ENCODE assay signal across 8 mouse cellular contexts in the genomic region with DNA sequence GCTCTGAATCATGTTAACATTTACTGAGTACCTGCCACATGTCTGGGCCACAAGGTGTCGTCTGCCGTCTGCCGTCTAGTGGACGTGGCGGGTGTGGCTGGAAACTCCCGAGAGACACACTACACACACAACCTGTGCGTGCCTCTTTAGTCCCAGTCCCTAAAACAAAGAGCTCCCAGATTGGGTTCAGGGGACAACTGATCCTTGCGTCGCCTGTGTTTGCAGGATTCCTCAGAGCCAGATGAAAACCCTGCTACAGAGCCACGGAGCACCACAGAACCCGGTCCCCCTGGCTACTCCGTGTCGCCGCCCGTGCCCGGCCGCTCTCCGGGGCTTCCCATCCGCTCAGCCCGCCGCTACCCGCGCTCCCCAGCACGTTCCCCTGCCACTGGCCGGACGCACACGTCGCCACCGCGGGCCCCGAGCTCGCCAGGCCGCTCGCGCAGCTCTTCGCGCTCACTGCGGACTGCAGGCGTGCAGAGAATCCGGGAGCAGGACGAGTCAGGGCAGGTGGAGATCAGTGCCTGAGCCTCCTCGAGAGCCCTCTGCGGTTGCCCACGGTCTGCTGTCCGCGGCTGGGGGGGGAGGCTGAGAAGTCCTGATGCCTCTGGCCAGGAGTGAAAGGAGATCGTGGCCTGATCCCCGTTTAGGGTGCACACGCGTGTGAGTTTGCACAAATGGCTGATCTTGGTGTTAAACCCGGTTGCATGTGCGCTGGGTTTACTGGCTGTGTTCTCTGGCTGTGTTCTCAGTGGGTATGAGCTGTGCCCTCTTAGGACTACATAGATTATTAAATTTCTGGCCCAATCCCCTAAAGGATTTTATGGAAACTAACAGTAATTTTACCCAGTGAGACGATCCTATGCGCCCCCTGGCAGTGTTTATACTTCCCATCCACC. TPM values are rescaled to one million over a fixed set of nuclear protein-coding genes. Genes with fewer than 3 reads are reported as not detected.
DNase-seq lines count a peak whose midpoint lies in the region; ATAC-seq lines count a peak whose summit lies in the region.

No protein-coding gene starts in this region.

- peak; percentile 17 to 24 for DNase-seq in cerebellum, postnatal 14 days
- no peak for DNase-seq in cerebellum, adult 11 months
- DNase-seq in adrenal gland, adult (ENCODE audit: inconsistent age in 2 of 2, low spot score in 1 of 2): peak; percentile 55 to 79
- DNase-seq in forebrain, embryonic 14.5 days (ENCODE audit: low spot score): peak; percentile 60
- no peak for DNase-seq in layer of hippocampus, adult 9-10 months (ENCODE audit: low spot score)

- no peaks in the 10 kb centered on the region for H3K9me3 ChIP-seq in forebrain, embryonic 14.5 days (replicated peaks; ENCODE audit: control insufficient read depth, low read length)
- no peaks in the 10 kb centered on the region for H3K9me3 ChIP-seq in hindbrain, embryonic 15.5 days
- H3K9me3 ChIP-seq in liver, embryonic 16.5 days (replicated peaks; ENCODE audit: control insufficient read depth, low read length): no peaks in the 10 kb centered on the region
- H3K9me3 ChIP-seq in neural tube, embryonic 14.5 days (ENCODE audit: control insufficient read depth, low read length): no peaks in the 10 kb centered on the region

- no peaks in the 10 kb centered on the region for H3K27me3 ChIP-seq in forebrain, embryonic 14.5 days (replicated peaks; ENCODE audit: control insufficient read depth, insufficient read depth, low read length)
- 0 out of 2 replicates have a peak, but pooled peaks cover 4% of the 10 kb centered on the region for H3K27me3 ChIP-seq in hindbrain, embryonic 15.5 days
- peaks cover 15% of the 10 kb centered on the region for H3K27me3 ChIP-seq in liver, embryonic 16.5 days (ENCODE audit: control insufficient read depth, insufficient read depth, low read depth, low read length)
- no peaks in the 10 kb centered on the region for H3K27me3 ChIP-seq in neural tube, embryonic 14.5 days (ENCODE audit: control insufficient read depth, insufficient read depth, low read length)

- peak overlapping the region; percentile 82 for H3K9ac ChIP-seq in forebrain, embryonic 14.5 days (ENCODE audit: low read length)
- peak overlapping the region; percentile 76 for H3K9ac ChIP-seq in hindbrain, embryonic 15.5 days
- 0 out of 2 replicates have a peak overlapping the region, but pooled peaks have one; percentile 18 for H3K9ac ChIP-seq in liver, embryonic 16.5 days (ENCODE audit: low read depth, low read length)
- peak overlapping the region; percentile 83 for H3K9ac ChIP-seq in neural tube, embryonic 14.5 days (replicated peaks; ENCODE audit: low read depth, low read length)

- ATAC-seq in forebrain, embryonic 14.5 days: peak; percentile 88
- peak; percentile 88 for ATAC-seq in hindbrain, embryonic 15.5 days (ENCODE audit: low FRiP score, low read depth)
- ATAC-seq in liver, embryonic 16.5 days (ENCODE audit: low read depth): peak; percentile 71
- ATAC-seq in neural tube, embryonic 14.5 days (ENCODE audit: low read depth): peak; percentile 88

- H3K4me1 ChIP-seq in forebrain, embryonic 14.5 days (ENCODE audit: control insufficient read depth, insufficient read depth, low read length): no peaks in the 10 kb centered on the region
- H3K4me1 ChIP-seq in hindbrain, embryonic 15.5 days (replicated peaks): peaks cover 8% of the 10 kb centered on the region
- no peaks in the 10 kb centered on the region for H3K4me1 ChIP-seq in liver, embryonic 16.5 days (ENCODE audit: control insufficient read depth, low read depth, low read length)
- no peaks in the 10 kb centered on the region for H3K4me1 ChIP-seq in neural tube, embryonic 14.5 days (ENCODE audit: control insufficient read depth, insufficient read depth, low read length)

- H3K4me3 ChIP-seq in forebrain, embryonic 14.5 days (ENCODE audit: low read depth, low read length): peak overlapping the region; percentile 45
- H3K4me3 ChIP-seq in hindbrain, embryonic 15.5 days: peak overlapping the region; percentile 50
- H3K4me3 ChIP-seq in liver, embryonic 16.5 days (ENCODE audit: low read depth, low read length): peak overlapping the region; percentile 43
- peak overlapping the region; percentile 44 for H3K4me3 ChIP-seq in neural tube, embryonic 14.5 days (ENCODE audit: low read depth, low read length)

- WGBS in forebrain, embryonic 14.5 days: 10% methylated on average over 54 of the region's 54 CpGs
- WGBS in hindbrain, embryonic 15.5 days: 7% methylated on average over 54 of the region's 54 CpGs
- 5% methylated on average over 54 of the region's 54 CpGs for WGBS in liver, embryonic 16.5 days (ENCODE audit: insufficient replicate concordance)
- WGBS in neural tube, embryonic 14.5 days: 9% methylated on average over 51 of the region's 54 CpGs

- no peak overlapping the region for H3K27ac ChIP-seq in forebrain, embryonic 14.5 days (ENCODE audit: low read depth, low read length)
- H3K27ac ChIP-seq in hindbrain, embryonic 15.5 days (replicated peaks): peak overlapping the region; percentile 55
- H3K27ac ChIP-seq in liver, embryonic 16.5 days (ENCODE audit: low read length): no peak overlapping the region
- H3K27ac ChIP-seq in neural tube, embryonic 14.5 days (ENCODE audit: low read depth, low read length): peak overlapping the region; percentile 62

- H3K4me2 ChIP-seq in forebrain, embryonic 14.5 days (ENCODE audit: low read length): peak overlapping the region; percentile 84
- H3K4me2 ChIP-seq in hindbrain, embryonic 15.5 days: peak overlapping the region; percentile 76
- peak overlapping the region; percentile 42 for H3K4me2 ChIP-seq in liver, embryonic 16.5 days (ENCODE audit: low read depth, low read length)
- H3K4me2 ChIP-seq in neural tube, embryonic 14.5 days (ENCODE audit: low read depth, low read length): peak overlapping the region; percentile 89

- no peaks in the 10 kb centered on the region for H3K36me3 ChIP-seq in forebrain, embryonic 14.5 days (ENCODE audit: control insufficient read depth, insufficient read depth, low read length)
- no peaks in the 10 kb centered on the region for H3K36me3 ChIP-seq in hindbrain, embryonic 15.5 days
- H3K36me3 ChIP-seq in liver, embryonic 16.5 days (ENCODE audit: control insufficient read depth, insufficient read depth): no peaks in the 10 kb centered on the region
- H3K36me3 ChIP-seq in neural tube, embryonic 14.5 days (ENCODE audit: control insufficient read depth, insufficient read depth, low read length): no peaks in the 10 kb centered on the region

RNA-seq across cellular contexts. Expression of a gene that starts 17.2 kb away (rescaled TPM):
- polyA plus RNA-seq in forebrain, embryonic 14.5 days (2014; fragmentation: Nextera tagmentation; extraction: Ambion mirVana): 3.3 and 3.7 TPM in 2 replicates
- polyA plus RNA-seq in hindbrain, embryonic 15.5 days (2015; fragmentation: Nextera tagmentation; extraction: Ambion mirVana): 4.6 and 8.2 TPM in 2 replicates
- polyA plus RNA-seq in liver, embryonic 16.5 days (2015; fragmentation: Nextera tagmentation; extraction: Ambion mirVana): 3.0 and 3.1 TPM in 2 replicates
- polyA plus RNA-seq in neural tube, embryonic 14.5 days (2014; fragmentation: Nextera tagmentation; extraction: Ambion mirVana): 2.4 and 3.7 TPM in 2 replicates

RNA-seq across cellular contexts. Expression of a gene that starts 17.4 kb away (rescaled TPM):
- polyA plus RNA-seq in forebrain, embryonic 14.5 days (2014; fragmentation: Nextera tagmentation; extraction: Ambion mirVana): 1.9 and 4.5 TPM in 2 replicates
- polyA plus RNA-seq in hindbrain, embryonic 15.5 days (2015; fragmentation: Nextera tagmentation; extraction: Ambion mirVana): 24.9 and 28.7 TPM in 2 replicates
- not detected in 2 replicates for polyA plus RNA-seq in liver, embryonic 16.5 days (2015; fragmentation: Nextera tagmentation; extraction: Ambion mirVana)
- 10.5 and 20.8 TPM in 2 replicates for polyA plus RNA-seq in neural tube, embryonic 14.5 days (2014; fragmentation: Nextera tagmentation; extraction: Ambion mirVana)

RNA-seq across cellular contexts. Expression of a gene that starts 36.3 kb away (rescaled TPM):
- 5.3 and 7.1 TPM in 2 replicates for polyA plus RNA-seq in forebrain, embryonic 14.5 days (2014; fragmentation: Nextera tagmentation; extraction: Ambion mirVana)
- polyA plus RNA-seq in hindbrain, embryonic 15.5 days (2015; fragmentation: Nextera tagmentation; extraction: Ambion mirVana): 7.4 and 7.8 TPM in 2 replicates
- 3.1 and 3.6 TPM in 2 replicates for polyA plus RNA-seq in liver, embryonic 16.5 days (2015; fragmentation: Nextera tagmentation; extraction: Ambion mirVana)
- polyA plus RNA-seq in neural tube, embryonic 14.5 days (2014; fragmentation: Nextera tagmentation; extraction: Ambion mirVana): 7.4 and 8.7 TPM in 2 replicates

RNA-seq across cellular contexts. Expression of a gene that starts 48.5 kb away (rescaled TPM):
- 2.5 and 2.6 TPM in 2 replicates for polyA plus RNA-seq in forebrain, embryonic 14.5 days (2014; fragmentation: Nextera tagmentation; extraction: Ambion mirVana)
- 13.0 and 14.1 TPM in 2 replicates for polyA plus RNA-seq in hindbrain, embryonic 15.5 days (2015; fragmentation: Nextera tagmentation; extraction: Ambion mirVana)
- 0.11 and 0.14 TPM in 2 replicates for polyA plus RNA-seq in liver, embryonic 16.5 days (2015; fragmentation: Nextera tagmentation; extraction: Ambion mirVana)
- 13.6 and 25.1 TPM in 2 replicates for polyA plus RNA-seq in neural tube, embryonic 14.5 days (2014; fragmentation: Nextera tagmentation; extraction: Ambion mirVana)

Comparison
In these comparisons a context has a peak if more than half of its experiments do, and no peak if none do; other contexts are left out.
1. DNase-seq: peak in cerebellum, postnatal 14 days (2 of 2), adrenal gland, adult (2 of 2) and forebrain, embryonic 14.5 days (single experiment); none in cerebellum, adult 11 months (single experiment) and layer of hippocampus, adult 9-10 months (single experiment).
2. H3K27ac ChIP-seq: peak in hindbrain, embryonic 15.5 days (single experiment) and neural tube, embryonic 14.5 days (single experiment); none in forebrain, embryonic 14.5 days (single experiment) and liver, embryonic 16.5 days (single experiment).
3. H3K9ac ChIP-seq: peak in every context shown above with its lines; median percentile 83 in neural tube, embryonic 14.5 days; 82 in forebrain, embryonic 14.5 days; 76 in hindbrain, embryonic 15.5 days; 18 in liver, embryonic 16.5 days.
4. Peak in every context shown above with its lines, with median percentiles within 50 percentile points of each other: ATAC-seq, H3K4me2 ChIP-seq and H3K4me3 ChIP-seq.